Mouse (Mus musculus) kidney, embryonic 15.5 days (tissue): ENCODE measurements around the gene Mcoln3. TPM values are rescaled to one million over a fixed set of nuclear protein-coding genes. Genes with fewer than 3 reads are reported as not detected.

Experiments
- ATAC-seq: fragments of 200-750 bp; cut with Nextera tagmentation; replicated peaks from 2 replicates; pipeline ENCODE4 v1.8.0; 2017; ENCODE audit warnings: moderate TSS enrichment; ENCODE audit not compliant: low FRiP score
- H3K27ac ChIP-seq: fragments of 300-500 bp; sonication (generic); 2 replicates; pipeline ENCODE4 v1.5.1; 2015; ENCODE audit warnings: mild to moderate bottlenecking, inconsistent platforms
- H3K27me3 ChIP-seq: fragments of 300-500 bp; sonication (generic); 2 replicates; pipeline ENCODE4 v1.6.1; 2015; ENCODE audit warnings: inconsistent platforms
- H3K36me3 ChIP-seq: fragments of 300-500 bp; sonication (generic); 2 replicates; pipeline ENCODE4 v1.6.1; 2015; ENCODE audit warnings: inconsistent platforms
- H3K4me1 ChIP-seq: fragments of 300-500 bp; sonication (generic); 2 replicates; pipeline ENCODE4 v1.6.1; 2015; ENCODE audit warnings: inconsistent platforms
- H3K4me2 ChIP-seq: fragments of 300-500 bp; sonication (generic); 2 replicates; pipeline ENCODE4 v1.6.1; 2015; ENCODE audit warnings: moderate library complexity, mild to moderate bottlenecking, inconsistent platforms
- H3K4me3 ChIP-seq: fragments of 300-500 bp; sonication (generic); replicated peaks from 2 replicates; pipeline ENCODE4 v1.5.1; 2015; ENCODE audit warnings: mild to moderate bottlenecking, inconsistent platforms
- H3K9ac ChIP-seq: fragments of 300-500 bp; sonication (generic); 2 replicates; pipeline ENCODE4 v1.6.1; 2015; ENCODE audit warnings: mild to moderate bottlenecking, inconsistent platforms
- H3K9me3 ChIP-seq: fragments of 300-500 bp; sonication (generic); replicated peaks from 2 replicates; pipeline ENCODE4 v1.6.1; 2016; ENCODE audit warnings: inconsistent platforms
- WGBS: fragments of 180-500 bp; shearing (Covaris S2); methylation state at CpG from one replicate; pipeline ENCODE4 v1.1.7; 2015; ENCODE audit warnings: mixed read lengths; 5-methylcytosine and 5-hydroxymethylcytosine counted together
- polyA plus RNA-seq: library from polyadenylated mRNA; unstranded; fragments of >200 nt; fragmentation: Nextera tagmentation; extraction: Ambion mirVana; gene quantifications from 2 replicates; pipeline ENCODE4 v1.2.1, GENCODE M21; 2015

The Mcoln3 gene
- polyA plus RNA-seq, 1 experiment from 2014 or later, result 14.0 TPM

- Histone ChIP-seq H3K4me3 (peak overlapping the region; percentile 34), H3K9ac (no peak overlapping the region), H3K4me1 (0 out of 2 replicates have a peak, but pooled peaks cover 3% of the 10 kb centered on the region), H3K4me2 (peak overlapping the region; percentile 59), H3K27ac (no peak overlapping the region), H3K36me3 (no peaks in the 10 kb centered on the region), H3K27me3 (no peaks in the 10 kb centered on the region), H3K9me3 (no peaks in the 10 kb centered on the region)
- WGBS, result 4% methylated on average over 16 of the region's 16 CpGs
- ATAC-seq, result peak; percentile 74
Observed at GRCm38 (mm10) chr3:146177748-146178582, 60.7 kb downstream of the Mcoln3 start.

- ATAC-seq, result no peak
- Histone ChIP-seq H3K9ac (no peak overlapping the region), H3K4me1 (0 out of 2 replicates have a peak, but pooled peaks cover 3% of the 10 kb centered on the region), H3K4me3 (no peak overlapping the region), H3K4me2 (no peak overlapping the region), H3K27ac (no peak overlapping the region), H3K9me3 (no peaks in the 10 kb centered on the region), H3K36me3 (no peaks in the 10 kb centered on the region), H3K27me3 (no peaks in the 10 kb centered on the region)
- WGBS, result 41% methylated on average over 2 of the region's 2 CpGs
Observed at GRCm38 (mm10) chr3:146180341-146180740, 63.1 kb downstream of the Mcoln3 start.

- H3K4me1 ChIP-seq, result 0 out of 2 replicates have a peak, but pooled peaks cover 3% of the 10 kb centered on the region
- 37% methylated on average over 3 of the region's 3 CpGs for WGBS
- H3K36me3 ChIP-seq, result no peaks in the 10 kb centered on the region
- H3K9ac ChIP-seq, result no peak overlapping the region
- H3K27ac ChIP-seq, result no peak overlapping the region
- no peak for ATAC-seq
- H3K4me2 ChIP-seq, result no peak overlapping the region
- H3K4me3 ChIP-seq, result no peak overlapping the region
- no peaks in the 10 kb centered on the region for H3K9me3 ChIP-seq
- no peaks in the 10 kb centered on the region for H3K27me3 ChIP-seq
Observed at GRCm38 (mm10) chr3:146180986-146181385, 63.7 kb downstream of the Mcoln3 start.

- ATAC-seq, result 0 out of 2 replicates have a peak, but pooled peaks have one; percentile 40
- 27% methylated on average over 13 of the region's 13 CpGs for WGBS
- Histone ChIP-seq H3K27ac (no peak overlapping the region), H3K36me3 (no peaks in the 10 kb centered on the region), H3K4me1 (no peaks in the 10 kb centered on the region), H3K4me3 (no peak overlapping the region), H3K27me3 (no peaks in the 10 kb centered on the region), H3K9ac (no peak overlapping the region), H3K4me2 (no peak overlapping the region), H3K9me3 (no peaks in the 10 kb centered on the region)
Observed at GRCm38 (mm10) chr3:146184992-146185657, 67.9 kb downstream of the Mcoln3 start.

GRCm38 (mm10) chr3:146186033-146186432, 68.8 kb downstream of the Mcoln3 start:
- no peaks in the 10 kb centered on the region for H3K36me3 ChIP-seq
- no peak overlapping the region for H3K4me3 ChIP-seq
- WGBS, result 80% methylated on average over 10 of the region's 10 CpGs
- no peaks in the 10 kb centered on the region for H3K27me3 ChIP-seq
- H3K27ac ChIP-seq, result no peak overlapping the region
- no peak overlapping the region for H3K9ac ChIP-seq
- no peaks in the 10 kb centered on the region for H3K4me1 ChIP-seq
- ATAC-seq, result no peak
- no peak overlapping the region for H3K4me2 ChIP-seq
- H3K9me3 ChIP-seq, result no peaks in the 10 kb centered on the region

- H3K4me1 ChIP-seq, result no peaks in the 10 kb centered on the region
- ATAC-seq, result no peak
- WGBS, result 73% methylated on average over 10 of the region's 10 CpGs
- no peak overlapping the region for H3K27ac ChIP-seq
- H3K9ac ChIP-seq, result no peak overlapping the region
- no peak overlapping the region for H3K4me2 ChIP-seq
- no peaks in the 10 kb centered on the region for H3K27me3 ChIP-seq
- H3K4me3 ChIP-seq, result no peak overlapping the region
- no peaks in the 10 kb centered on the region for H3K36me3 ChIP-seq
- H3K9me3 ChIP-seq, result no peaks in the 10 kb centered on the region
Observed at GRCm38 (mm10) chr3:146189933-146190332, 72.7 kb downstream of the Mcoln3 start.

Other genes starting within 250 kb of the Mcoln3 start
- gene Bcl10, start 194.6 kb upstream of the Mcoln3 start, polyA plus RNA-seq, result 52.2 and 53.5 TPM in 2 replicates
- 50.2 and 52.7 TPM in 2 replicates for gene 2410004B18Rik, start 179.4 kb upstream of the Mcoln3 start, polyA plus RNA-seq
- gene Syde2, start 129.6 kb upstream of the Mcoln3 start, polyA plus RNA-seq, result 1.4 and 1.8 TPM in 2 replicates
- 0.16 TPM in 1 of 2 replicates, not detected in the other for gene Wdr63, start 9.3 kb upstream of the Mcoln3 start, polyA plus RNA-seq
- gene Mcoln2, start 32.4 kb downstream of the Mcoln3 start, polyA plus RNA-seq, result 0.78 and 0.91 TPM in 2 replicates
- 1.1 and 1.4 TPM in 2 replicates for gene Lpar3, start 103.5 kb downstream of the Mcoln3 start, polyA plus RNA-seq